Mouse (Mus musculus): ENCODE measurements around the gene Dnajb8. TPM values are rescaled to one million over a fixed set of nuclear protein-coding genes. Genes with fewer than 3 reads are reported as not detected.

Gene Dnajb8
- polyA plus RNA-seq, 1 experiment from 2014 or later = not detected

DNA sequence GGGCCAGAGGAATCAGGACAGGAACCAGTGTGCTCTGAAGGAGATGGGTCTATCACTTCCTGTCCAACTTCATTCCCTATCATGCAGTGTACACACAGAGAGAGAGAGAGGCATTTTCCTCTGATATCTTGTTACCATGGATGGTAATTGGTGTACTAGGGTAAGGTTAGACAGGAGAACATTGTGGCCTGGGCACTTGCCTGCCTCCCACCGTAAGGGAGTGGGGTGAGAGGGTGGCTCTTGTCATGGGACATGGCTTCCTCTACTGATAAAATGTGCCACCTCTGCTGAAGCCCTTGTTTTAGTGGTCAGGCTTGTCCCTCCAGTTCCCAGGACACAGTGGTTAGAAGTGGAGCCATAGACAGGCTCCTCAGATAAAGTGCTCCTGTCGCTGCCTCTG, 45.9 kb downstream of the Dnajb8 start:
- no peaks in the 10 kb centered on the region for H3K9me3 ChIP-seq (ENCODE audit: control insufficient read depth, low read length)

DNA sequence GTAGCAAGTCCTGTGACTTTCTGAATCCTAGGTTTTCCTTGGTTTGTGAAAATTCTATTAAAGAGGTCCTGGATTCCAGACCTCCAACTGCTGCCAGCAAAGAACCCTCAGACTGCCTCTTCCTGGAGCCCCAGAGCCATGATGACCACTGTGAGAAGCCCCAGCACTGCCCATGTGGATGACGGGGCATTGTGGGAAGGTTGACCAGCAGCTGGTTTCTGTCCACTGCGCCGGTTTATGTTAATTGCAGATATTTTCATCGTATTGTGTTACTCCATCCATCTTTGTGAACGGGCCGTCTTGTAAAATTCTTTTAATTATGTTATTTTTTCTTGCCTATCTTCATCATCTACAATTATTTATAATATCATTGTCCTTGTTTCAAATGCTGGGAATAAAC, 52.6 kb downstream of the Dnajb8 start:
- 94% methylated on average over 6 of the region's 6 CpGs for WGBS
- no peak overlapping the region for H3K4me2 ChIP-seq (ENCODE audit: low read length)
- H3K36me3 ChIP-seq (ENCODE audit: control insufficient read depth, insufficient read depth, low read length) = no peaks in the 10 kb centered on the region
- no peak for ATAC-seq (ENCODE audit: low FRiP score, low TSS enrichment)
- H3K9me3 ChIP-seq (ENCODE audit: control insufficient read depth, low read length) = no peaks in the 10 kb centered on the region
- no peak for DNase-seq
- H3K9ac ChIP-seq (replicated peaks; ENCODE audit: low read length) = no peak overlapping the region
- no peak overlapping the region for H3K27ac ChIP-seq (replicated peaks; ENCODE audit: low read depth, low read length)
- no peaks in the 10 kb centered on the region for H3K4me1 ChIP-seq (ENCODE audit: control insufficient read depth, insufficient read depth, low read length)
- H3K27me3 ChIP-seq (ENCODE audit: control insufficient read depth, insufficient read depth, low read length) = no peaks in the 10 kb centered on the region
- no peak overlapping the region for H3K4me3 ChIP-seq (replicated peaks; ENCODE audit: low read depth, low read length)

More for the DNA sequence above, 45.9 kb downstream of the Dnajb8 start:
- DNase-seq (no peak), ATAC-seq (ENCODE audit: low FRiP score, low TSS enrichment) (no peak)
- Histone ChIP-seq H3K4me2 (ENCODE audit: low read length) (no peak overlapping the region), H3K4me3 (replicated peaks; ENCODE audit: low read depth, low read length) (no peak overlapping the region), H3K4me1 (ENCODE audit: control insufficient read depth, insufficient read depth, low read length) (no peaks in the 10 kb centered on the region), H3K27ac (replicated peaks; ENCODE audit: low read depth, low read length) (no peak overlapping the region), H3K36me3 (ENCODE audit: control insufficient read depth, insufficient read depth, low read length) (no peaks in the 10 kb centered on the region), H3K9ac (replicated peaks; ENCODE audit: low read length) (no peak overlapping the region), H3K27me3 (ENCODE audit: control insufficient read depth, insufficient read depth, low read length) (no peaks in the 10 kb centered on the region)
- WGBS = 93% methylated on average over 2 of the region's 2 CpGs

DNA sequence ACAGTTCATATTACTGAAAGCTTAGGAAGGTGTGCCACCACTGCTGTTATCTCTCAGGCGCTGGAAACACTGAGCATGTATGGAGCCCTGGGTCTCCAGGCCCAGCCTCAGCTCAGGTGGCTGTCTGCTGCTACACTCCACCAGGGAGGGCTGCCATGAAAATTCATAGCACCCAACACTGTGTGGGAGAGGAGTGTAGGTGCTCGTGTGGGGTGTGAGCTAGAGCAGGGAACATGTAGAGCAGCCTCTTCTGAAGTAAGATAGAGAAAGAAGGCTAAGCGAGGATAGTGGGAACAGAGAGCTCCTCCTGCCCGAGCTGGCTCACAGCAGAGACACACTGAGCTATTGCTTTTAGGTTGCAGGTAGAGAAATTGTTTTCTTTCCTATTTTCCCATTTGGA, 54.2 kb downstream of the Dnajb8 start:
- no peak for ATAC-seq (ENCODE audit: low FRiP score, low TSS enrichment)
- WGBS = 89% methylated on average over 4 of the region's 4 CpGs
- H3K9ac ChIP-seq (replicated peaks; ENCODE audit: low read length) = no peak overlapping the region
- no peaks in the 10 kb centered on the region for H3K9me3 ChIP-seq (ENCODE audit: control insufficient read depth, low read length)
- no peak overlapping the region for H3K27ac ChIP-seq (replicated peaks; ENCODE audit: low read depth, low read length)
- no peaks in the 10 kb centered on the region for H3K4me1 ChIP-seq (ENCODE audit: control insufficient read depth, insufficient read depth, low read length)
- H3K27me3 ChIP-seq (ENCODE audit: control insufficient read depth, insufficient read depth, low read length) = no peaks in the 10 kb centered on the region
- H3K36me3 ChIP-seq (ENCODE audit: control insufficient read depth, insufficient read depth, low read length) = no peaks in the 10 kb centered on the region
- DNase-seq = no peak
- no peak overlapping the region for H3K4me2 ChIP-seq (ENCODE audit: low read length)
- H3K4me3 ChIP-seq (replicated peaks; ENCODE audit: low read depth, low read length) = no peak overlapping the region

DNA sequence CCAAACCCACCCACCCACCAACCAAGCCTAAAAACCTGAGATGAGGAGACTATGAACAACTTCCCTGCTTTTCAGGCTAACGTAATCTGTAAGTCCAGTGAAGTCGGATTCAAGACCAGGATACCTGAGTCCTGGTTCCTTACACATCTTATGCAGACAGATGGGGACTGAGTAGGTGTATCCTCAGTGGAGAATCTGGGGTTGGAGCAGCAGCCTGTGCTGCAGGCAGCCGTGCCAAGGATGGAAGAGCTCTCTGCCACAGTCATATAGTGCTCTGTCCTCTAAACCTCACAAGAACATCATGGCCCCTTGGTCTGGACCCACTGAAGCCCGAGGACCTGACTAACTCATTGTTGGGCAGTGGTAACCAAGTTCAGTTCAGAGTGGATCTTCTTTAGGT, 55.2 kb downstream of the Dnajb8 start:
- no peak overlapping the region for H3K4me2 ChIP-seq (ENCODE audit: low read length)
- 93% methylated on average over 4 of the region's 4 CpGs for WGBS

DNA sequence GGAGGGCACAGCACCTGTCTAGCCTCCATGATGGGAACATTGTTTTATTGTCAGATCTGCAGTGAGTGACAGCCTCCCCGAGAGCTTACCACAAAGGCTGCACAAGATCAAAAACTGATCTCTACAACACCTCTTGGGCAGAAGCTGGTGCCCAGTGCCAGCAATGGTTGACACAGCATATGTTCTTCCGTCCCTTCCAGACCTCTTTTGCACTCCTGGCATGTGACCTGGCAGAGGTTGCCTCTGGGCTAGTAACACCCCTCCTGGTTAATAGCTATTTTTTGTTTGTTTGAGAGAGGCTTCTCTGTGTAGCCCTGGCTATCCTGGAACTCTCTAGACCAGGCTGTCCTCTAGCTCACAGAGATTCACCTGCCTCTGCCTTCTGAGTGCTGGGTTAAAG, 56.1 kb downstream of the Dnajb8 start:
- Histone ChIP-seq H3K36me3 (ENCODE audit: control insufficient read depth, insufficient read depth, low read length) (no peaks in the 10 kb centered on the region), H3K9ac (replicated peaks; ENCODE audit: low read length) (no peak overlapping the region), H3K27me3 (ENCODE audit: control insufficient read depth, insufficient read depth, low read length) (no peaks in the 10 kb centered on the region), H3K9me3 (ENCODE audit: control insufficient read depth, low read length) (no peaks in the 10 kb centered on the region), H3K27ac (replicated peaks; ENCODE audit: low read depth, low read length) (no peak overlapping the region), H3K4me1 (ENCODE audit: control insufficient read depth, insufficient read depth, low read length) (no peaks in the 10 kb centered on the region), H3K4me3 (replicated peaks; ENCODE audit: low read depth, low read length) (no peak overlapping the region), H3K4me2 (ENCODE audit: low read length) (no peak overlapping the region)
- DNase-seq = no peak
- no peak for ATAC-seq (ENCODE audit: low FRiP score, low TSS enrichment)
- 87% methylated on average over 2 of the region's 2 CpGs for WGBS

More for the DNA sequence above, 55.2 kb downstream of the Dnajb8 start:
- no peak for ATAC-seq (ENCODE audit: low FRiP score, low TSS enrichment)
- H3K36me3 ChIP-seq (ENCODE audit: control insufficient read depth, insufficient read depth, low read length) = no peaks in the 10 kb centered on the region
- no peaks in the 10 kb centered on the region for H3K27me3 ChIP-seq (ENCODE audit: control insufficient read depth, insufficient read depth, low read length)
- H3K4me3 ChIP-seq (replicated peaks; ENCODE audit: low read depth, low read length) = no peak overlapping the region
- no peak overlapping the region for H3K9ac ChIP-seq (replicated peaks; ENCODE audit: low read length)
- no peak for DNase-seq
- H3K4me1 ChIP-seq (ENCODE audit: control insufficient read depth, insufficient read depth, low read length) = no peaks in the 10 kb centered on the region
- no peak overlapping the region for H3K27ac ChIP-seq (replicated peaks; ENCODE audit: low read depth, low read length)
- no peaks in the 10 kb centered on the region for H3K9me3 ChIP-seq (ENCODE audit: control insufficient read depth, low read length)

DNA sequence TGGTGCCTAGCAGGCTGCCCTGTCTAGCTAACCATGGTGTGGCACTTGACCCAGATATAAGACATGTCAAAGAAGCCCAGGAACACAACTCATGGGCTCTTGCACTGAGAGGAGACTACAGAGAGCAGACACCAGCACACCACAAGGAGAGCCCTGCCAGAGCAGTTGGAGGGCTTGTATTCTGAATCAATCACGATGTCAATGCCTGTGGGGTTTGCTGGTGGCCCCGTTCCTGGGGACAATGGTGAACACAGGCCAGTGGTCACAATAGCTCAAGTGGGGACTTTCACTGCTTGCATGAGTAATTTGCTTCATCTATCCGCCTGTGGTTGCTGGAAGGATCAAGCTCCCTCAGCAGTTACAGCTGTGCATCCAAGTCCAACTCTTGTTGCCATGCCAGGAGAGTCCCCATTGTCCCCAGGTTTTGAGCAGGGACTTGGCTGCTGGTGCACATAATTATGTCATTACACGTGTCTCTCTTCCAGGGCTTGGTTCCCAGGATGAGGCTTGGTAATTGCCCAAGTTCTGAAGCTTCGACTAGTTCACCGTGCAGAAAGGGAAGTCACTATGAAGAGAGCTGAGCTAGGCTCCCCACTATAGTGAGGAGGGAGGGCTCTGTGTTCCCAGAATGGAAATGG, 68.2 kb downstream of the Dnajb8 start:
- no peak for ATAC-seq (ENCODE audit: low FRiP score, low TSS enrichment)
- no peak overlapping the region for H3K4me2 ChIP-seq (ENCODE audit: low read length)

DNA sequence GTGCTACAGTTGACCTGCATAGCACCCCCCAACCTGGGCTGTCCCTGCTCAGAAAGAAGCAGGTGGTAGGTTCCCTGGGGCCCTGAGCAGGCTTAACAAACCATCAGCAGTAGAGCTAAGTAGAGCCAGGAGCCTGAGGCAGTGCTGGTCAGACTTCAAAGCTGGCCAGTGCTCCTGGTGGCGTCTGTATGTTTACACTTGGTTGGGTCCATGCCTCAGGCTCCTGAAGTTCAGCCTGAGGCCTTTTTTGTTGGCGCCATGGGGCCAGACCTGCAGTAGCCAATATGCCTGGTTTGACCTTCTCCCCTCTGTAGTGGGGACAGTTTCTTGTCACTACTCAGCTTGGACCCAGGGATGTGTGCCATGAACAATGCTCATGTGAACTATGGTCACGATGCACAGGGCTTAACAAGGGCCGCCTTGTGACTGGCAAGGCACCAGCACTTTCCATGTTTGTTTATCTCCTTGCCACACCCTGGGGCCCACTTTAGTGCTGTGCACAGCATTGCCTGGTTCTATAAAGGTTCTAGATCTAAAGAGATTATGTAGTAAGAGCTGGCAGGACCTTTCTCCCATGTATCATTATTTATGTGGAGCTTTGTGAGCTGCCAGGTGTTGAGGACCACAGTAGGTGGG, 70.3 kb downstream of the Dnajb8 start:
- no peak overlapping the region for H3K27ac ChIP-seq (replicated peaks; ENCODE audit: low read depth, low read length)
- H3K4me2 ChIP-seq (ENCODE audit: low read length) = no peak overlapping the region
- 83% methylated on average over 4 of the region's 4 CpGs for WGBS
- no peak overlapping the region for H3K4me3 ChIP-seq (replicated peaks; ENCODE audit: low read depth, low read length)
- DNase-seq (no peak), ATAC-seq (ENCODE audit: low FRiP score, low TSS enrichment) (no peak)
- H3K4me1 ChIP-seq (ENCODE audit: control insufficient read depth, insufficient read depth, low read length) = no peaks in the 10 kb centered on the region
- 0 out of 2 replicates have a peak, but pooled peaks cover 1% of the 10 kb centered on the region for H3K36me3 ChIP-seq (ENCODE audit: control insufficient read depth, insufficient read depth, low read length)
- H3K9me3 ChIP-seq (ENCODE audit: control insufficient read depth, low read length) = no peaks in the 10 kb centered on the region
- no peaks in the 10 kb centered on the region for H3K27me3 ChIP-seq (ENCODE audit: control insufficient read depth, insufficient read depth, low read length)
- H3K9ac ChIP-seq (replicated peaks; ENCODE audit: low read length) = no peak overlapping the region

More for the DNA sequence above, 68.2 kb downstream of the Dnajb8 start:
- Histone ChIP-seq H3K9me3 (ENCODE audit: control insufficient read depth, low read length) (no peaks in the 10 kb centered on the region), H3K4me1 (ENCODE audit: control insufficient read depth, insufficient read depth, low read length) (no peaks in the 10 kb centered on the region), H3K4me3 (replicated peaks; ENCODE audit: low read depth, low read length) (no peak overlapping the region), H3K27me3 (ENCODE audit: control insufficient read depth, insufficient read depth, low read length) (no peaks in the 10 kb centered on the region), H3K36me3 (ENCODE audit: control insufficient read depth, insufficient read depth, low read length) (no peaks in the 10 kb centered on the region), H3K9ac (replicated peaks; ENCODE audit: low read length) (no peak overlapping the region), H3K27ac (replicated peaks; ENCODE audit: low read depth, low read length) (no peak overlapping the region)
- DNase-seq = peak; percentile 47
- 66% methylated on average over 6 of the region's 6 CpGs for WGBS

DNA sequence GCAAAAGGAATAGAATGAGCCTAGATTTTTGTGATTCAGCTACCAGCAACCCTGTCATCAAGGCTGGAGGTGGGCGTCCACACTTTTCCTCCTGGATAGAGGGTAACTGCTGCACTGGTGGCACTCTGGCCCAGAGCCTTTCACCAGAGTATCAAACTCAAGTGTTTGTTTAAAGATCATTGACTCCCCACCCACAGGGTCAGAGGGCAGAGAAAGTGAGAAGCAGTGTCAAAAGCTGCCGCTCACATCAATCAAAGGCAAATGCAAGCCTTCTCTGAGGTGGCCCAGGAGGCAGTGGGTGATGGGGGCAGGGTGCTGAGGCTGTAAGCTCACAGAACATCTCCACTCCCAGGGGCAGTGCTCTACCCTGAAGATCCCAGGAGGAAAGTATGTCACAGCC, 77.4 kb downstream of the Dnajb8 start:
- H3K4me2 ChIP-seq (ENCODE audit: low read length) = no peak overlapping the region
- no peak overlapping the region for H3K4me3 ChIP-seq (replicated peaks; ENCODE audit: low read depth, low read length)
- ATAC-seq (ENCODE audit: low FRiP score, low TSS enrichment) (no peak), DNase-seq (no peak)
- no peak overlapping the region for H3K9ac ChIP-seq (replicated peaks; ENCODE audit: low read length)
- H3K27me3 ChIP-seq (ENCODE audit: control insufficient read depth, insufficient read depth, low read length) = no peaks in the 10 kb centered on the region
- 0 out of 2 replicates have a peak, but pooled peaks cover 5% of the 10 kb centered on the region for H3K36me3 ChIP-seq (ENCODE audit: control insufficient read depth, insufficient read depth, low read length)
- no peaks in the 10 kb centered on the region for H3K4me1 ChIP-seq (ENCODE audit: control insufficient read depth, insufficient read depth, low read length)
- no peak overlapping the region for H3K27ac ChIP-seq (replicated peaks; ENCODE audit: low read depth, low read length)
- 65% methylated on average over 2 of the region's 2 CpGs for WGBS
- H3K9me3 ChIP-seq (ENCODE audit: control insufficient read depth, low read length) = no peaks in the 10 kb centered on the region

DNA sequence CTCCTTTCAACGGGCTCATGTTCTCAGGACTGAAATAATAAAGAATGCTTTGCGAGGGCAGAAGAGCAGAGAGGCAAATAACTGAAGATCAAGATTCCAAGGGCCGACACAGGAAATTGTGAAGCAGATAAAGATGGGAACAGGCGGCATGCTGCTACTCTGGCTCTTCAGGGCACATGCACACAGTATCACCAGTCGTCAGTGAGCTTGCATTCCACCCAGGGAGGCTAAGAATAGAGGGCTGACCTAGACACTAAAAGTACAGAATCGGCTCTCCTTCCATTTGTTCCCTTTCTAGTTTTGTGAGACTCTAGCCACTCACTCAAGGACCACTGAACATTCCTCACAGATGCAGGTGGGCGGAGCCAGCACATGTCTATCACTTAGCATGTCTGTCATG, 79.2 kb downstream of the Dnajb8 start:
- ATAC-seq (ENCODE audit: low FRiP score, low TSS enrichment) (no peak), DNase-seq (no peak)
- H3K4me1 ChIP-seq (ENCODE audit: control insufficient read depth, insufficient read depth, low read length) = no peaks in the 10 kb centered on the region
- no peak overlapping the region for H3K9ac ChIP-seq (replicated peaks; ENCODE audit: low read length)
- no peak overlapping the region for H3K4me3 ChIP-seq (replicated peaks; ENCODE audit: low read depth, low read length)
- H3K27ac ChIP-seq (replicated peaks; ENCODE audit: low read depth, low read length) = no peak overlapping the region
- WGBS = 75% methylated on average over 7 of the region's 7 CpGs
- no peaks in the 10 kb centered on the region for H3K27me3 ChIP-seq (ENCODE audit: control insufficient read depth, insufficient read depth, low read length)
- no peak overlapping the region for H3K4me2 ChIP-seq (ENCODE audit: low read length)
- no peaks in the 10 kb centered on the region for H3K9me3 ChIP-seq (ENCODE audit: control insufficient read depth, low read length)
- H3K36me3 ChIP-seq (ENCODE audit: control insufficient read depth, insufficient read depth, low read length) = 0 out of 2 replicates have a peak, but pooled peaks cover 5% of the 10 kb centered on the region

Measured in midbrain, embryonic 14.5 days (tissue).